Mouse (Mus musculus): ENCODE results near the gene Btrc.

DNA sequence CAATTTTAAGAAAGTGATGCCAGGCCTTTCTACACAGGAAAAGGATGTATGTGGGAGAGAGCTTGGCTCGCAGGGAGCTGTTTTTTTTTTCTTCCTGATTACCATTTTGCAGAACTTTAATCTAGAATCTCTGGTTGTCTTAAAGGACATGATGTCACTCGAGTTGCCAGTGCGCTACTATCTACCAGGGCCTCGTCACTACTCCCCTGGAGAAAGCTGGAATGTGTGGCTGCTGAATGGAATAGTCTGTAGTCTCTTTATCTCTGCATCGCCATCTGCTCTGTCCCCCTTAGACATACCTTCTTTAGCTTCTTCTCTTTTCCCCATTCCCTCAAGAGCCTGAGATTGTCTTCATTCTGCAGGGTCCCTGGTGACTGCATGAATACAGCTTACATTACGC lies 7.9 kb upstream of the Btrc start:
- TF ChIP-seq CTCF (IDR thresholded peaks at IDR 0.05; ENCODE audit: low read depth) (no peak), EP300 (optimal IDR thresholded peaks at IDR 0.05) (no peak)
